Mouse (Mus musculus) myocyte (in vitro differentiated cells): ENCODE data around the gene Hsd17b1. TPM values are rescaled to one million over a fixed set of nuclear protein-coding genes. Genes with fewer than 3 reads are reported as not detected.
A peak's percentile ranks its signal among the peaks of the same experiment; 100 is the strongest.

ENCODE experiments used
- H3K27me3 ChIP-seq: one replicate; pipeline ENCODE4 v1.6.1; 2011; ENCODE audit not compliant: control insufficient read depth, insufficient read depth, insufficient read length
- H3K36me3 ChIP-seq: one replicate; pipeline ENCODE4 v1.6.1; 2011; ENCODE audit not compliant: control insufficient read depth, insufficient read depth
- H3K4me2 ChIP-seq: one replicate; pipeline ENCODE4 v1.6.1; 2011; ENCODE audit warnings: low read depth, control low read depth
- H3K4me3 ChIP-seq: one replicate; pipeline ENCODE4 v1.5.1; 2011; ENCODE audit warnings: mild to moderate bottlenecking, control low read depth, moderate library complexity
- H3K79me2 ChIP-seq: one replicate; pipeline ENCODE4 v1.6.1; 2011; ENCODE audit not compliant: control insufficient read depth, insufficient read depth
- H3ac ChIP-seq: one replicate; pipeline ENCODE4 v1.6.1; 2011; ENCODE audit not compliant: control insufficient read depth, insufficient read length
- CEBPB ChIP-seq: IDR thresholded peaks from 2 replicates; pipeline ENCODE4 v1.6.1; 2011; ENCODE audit warnings: mild to moderate bottlenecking, moderate library complexity; ENCODE audit not compliant: poor library complexity, insufficient read depth, severe bottlenecking
- E2F4 ChIP-seq: IDR thresholded peaks from one replicate; pipeline ENCODE4 v1.6.1; 2011; ENCODE audit warnings: mild to moderate bottlenecking, control low read depth, moderate library complexity; ENCODE audit not compliant: insufficient read depth
- MAX ChIP-seq: IDR thresholded peaks from one replicate; pipeline ENCODE4 v1.6.1; 2011; ENCODE audit warnings: low read depth, mild to moderate bottlenecking, control low read depth
- MYOD1 ChIP-seq, 3 experiments: IDR thresholded peaks; one replicate each; pipeline ENCODE4 v1.6.1; 2011; ENCODE audit warnings: control low read depth in 2 of 3, low read depth in 2 of 3, mild to moderate bottlenecking in 2 of 3, moderate library complexity in 1 of 3; ENCODE audit not compliant: insufficient read length in 2 of 3, control insufficient read depth in 1 of 3
- MYOG ChIP-seq, 3 experiments: IDR thresholded peaks; one replicate each; pipeline ENCODE4 v1.6.1; 2011; ENCODE audit warnings: control low read depth in 2 of 3, low read depth in 2 of 3, mild to moderate bottlenecking in 2 of 3; ENCODE audit not compliant: insufficient read length in 2 of 3, control insufficient read depth in 1 of 3, insufficient read depth in 1 of 3
- POLR2A ChIP-seq: IDR thresholded peaks from one replicate; pipeline ENCODE4 v1.6.1; 2011; ENCODE audit warnings: low read depth, mild to moderate bottlenecking, control low read depth, moderate library complexity; ENCODE audit not compliant: insufficient read length
- POLR2AphosphoS2 ChIP-seq: IDR thresholded peaks from one replicate; pipeline ENCODE4 v1.6.1; 2011; ENCODE audit warnings: low read depth, control low read depth; ENCODE audit not compliant: insufficient read length
- REST ChIP-seq: IDR thresholded peaks from one replicate; pipeline ENCODE4 v1.6.1; 2011; ENCODE audit warnings: mild to moderate bottlenecking, control low read depth, moderate library complexity; ENCODE audit not compliant: insufficient read depth, insufficient read length
- SRF ChIP-seq: IDR thresholded peaks from one replicate; pipeline ENCODE4 v1.6.1; 2011; ENCODE audit warnings: low read depth; ENCODE audit not compliant: control insufficient read depth, insufficient read length
- TCF12 ChIP-seq: IDR thresholded peaks from one replicate; pipeline ENCODE4 v1.6.1; 2011; ENCODE audit warnings: mild to moderate bottlenecking, control low read depth; ENCODE audit not compliant: poor library complexity, insufficient read depth, severe bottlenecking
- TCF3 ChIP-seq: IDR thresholded peaks from one replicate; pipeline ENCODE4 v1.6.1; 2011; ENCODE audit warnings: low read depth, control low read depth; ENCODE audit not compliant: insufficient read length
- USF1 ChIP-seq: IDR thresholded peaks from one replicate; pipeline ENCODE4 v1.6.1; 2011; ENCODE audit warnings: low read depth, mild to moderate bottlenecking, control low read depth, moderate library complexity
- polyA plus RNA-seq: library from polyadenylated mRNA; unstranded; fragments of >200 nt; fragmentation: generic; extraction: Trizol; gene quantifications from one replicate; pipeline ENCODE4 v1.2.1, GENCODE M21; 2012; ENCODE audit warnings: missing spikeins

The Hsd17b1 gene
- polyA plus RNA-seq, 1 experiment = 0.49 TPM

- Histone ChIP-seq H3ac (no peak overlapping the region), H3K27me3 (no peaks in the 10 kb centered on the region), H3K79me2 (peaks cover 20% of the 10 kb centered on the region), H3K4me3 (peak overlapping the region; percentile 97), H3K4me2 (peak overlapping the region; percentile 96), H3K36me3 (peaks cover 7% of the 10 kb centered on the region)
- TF ChIP-seq MYOG (IDR thresholded peaks at IDR 0.05; ENCODE audit: control insufficient read depth in 1 of 3, insufficient read depth in 1 of 3, insufficient read length in 2 of 3, low read depth in 2 of 3) = no peak
- TF ChIP-seq TCF3 = no peak
- no peak for TF ChIP-seq USF1
- TF ChIP-seq TCF12 = no peak
- no peak for TF ChIP-seq CEBPB
These were observed 6.0 kb downstream of the Hsd17b1 start for GRCm38 (mm10) chr11:101084246-101084645.

DNA sequence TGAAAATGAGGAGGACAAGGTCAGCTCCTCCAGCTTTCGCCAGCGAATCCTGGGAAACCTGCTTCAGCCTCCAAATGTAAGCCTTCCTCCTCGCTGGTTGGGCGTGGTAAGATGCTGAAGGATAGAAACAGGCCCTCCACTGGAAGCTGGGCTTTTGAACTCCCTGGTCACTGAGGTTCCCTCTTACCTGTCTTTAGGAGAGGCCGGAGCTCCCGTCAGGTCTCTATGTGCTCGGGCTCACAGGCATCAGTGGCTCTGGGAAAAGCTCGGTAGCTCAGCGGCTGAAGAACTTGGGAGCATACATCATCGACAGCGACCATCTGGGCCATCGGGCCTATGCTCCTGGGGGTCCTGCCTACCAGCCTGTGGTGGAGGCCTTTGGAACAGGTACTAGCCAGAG lies 6.6 kb downstream of the Hsd17b1 start:
- Histone ChIP-seq H3K79me2 (peaks cover 20% of the 10 kb centered on the region), H3K4me2 (no peak overlapping the region), H3K36me3 (peaks cover 10% of the 10 kb centered on the region), H3ac (no peak overlapping the region), H3K27me3 (no peaks in the 10 kb centered on the region), H3K4me3 (no peak overlapping the region)
- TF ChIP-seq MAX (no peak), SRF (no peak), MYOG (IDR thresholded peaks at IDR 0.05; ENCODE audit: control insufficient read depth in 1 of 3, insufficient read depth in 1 of 3, insufficient read length in 2 of 3, low read depth in 2 of 3) (no peak), TCF3 (no peak), POLR2AphosphoS2 (no peak), CEBPB (no peak), TCF12 (no peak), REST (no peak), USF1 (no peak), POLR2A (no peak), E2F4 (no peak), MYOD1 (IDR thresholded peaks at IDR 0.05; ENCODE audit: control insufficient read depth in 1 of 3, insufficient read length in 2 of 3, low read depth in 2 of 3) (no peak)

GRCm38 (mm10) chr11:101085617-101086322 lies 7.6 kb downstream of the Hsd17b1 start:
- Histone ChIP-seq H3K4me2 (peak overlapping the region; percentile 94), H3K79me2 (peaks cover 20% of the 10 kb centered on the region), H3K27me3 (no peaks in the 10 kb centered on the region), H3ac (no peak overlapping the region), H3K4me3 (peak overlapping the region; percentile 68), H3K36me3 (peaks cover 18% of the 10 kb centered on the region)
- TF ChIP-seq USF1 = no peak
- no peak for TF ChIP-seq MAX
- TF ChIP-seq TCF3 = no peak
- TF ChIP-seq MYOG (IDR thresholded peaks at IDR 0.05; ENCODE audit: control insufficient read depth in 1 of 3, insufficient read depth in 1 of 3, insufficient read length in 2 of 3, low read depth in 2 of 3) = no peak
- no peak for TF ChIP-seq MYOD1 (IDR thresholded peaks at IDR 0.05; ENCODE audit: control insufficient read depth in 1 of 3, insufficient read length in 2 of 3, low read depth in 2 of 3)
- no peak for TF ChIP-seq TCF12
- no peak for TF ChIP-seq E2F4
- TF ChIP-seq POLR2AphosphoS2 = no peak
- no peak for TF ChIP-seq SRF
- no peak for TF ChIP-seq POLR2A
- TF ChIP-seq CEBPB = no peak
- no peak for TF ChIP-seq REST

DNA sequence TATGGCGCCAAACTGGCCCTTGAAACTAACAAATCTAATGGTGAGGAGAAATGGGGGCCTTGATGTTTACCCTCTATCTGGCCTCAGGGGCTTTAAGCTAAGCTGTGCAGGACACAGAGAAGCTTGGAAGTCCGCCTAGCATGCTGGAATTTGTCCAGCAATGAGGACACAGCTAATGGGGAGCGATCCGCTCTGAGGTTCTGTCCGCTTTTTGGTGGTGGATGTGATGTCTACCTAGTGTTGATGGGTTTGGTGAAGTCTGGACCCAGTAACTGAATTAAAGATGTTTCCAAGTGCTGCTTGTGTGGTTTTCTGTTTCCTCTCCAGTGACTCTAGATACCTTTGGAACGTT lies 8.1 kb downstream of the Hsd17b1 start:
- H3K4me2 ChIP-seq = peak overlapping the region; percentile 94
- H3K4me3 ChIP-seq = peak overlapping the region; percentile 68
- no peaks in the 10 kb centered on the region for H3K27me3 ChIP-seq
- H3K36me3 ChIP-seq = peaks cover 21% of the 10 kb centered on the region
- TF ChIP-seq CEBPB (no peak), POLR2A (no peak), SRF (no peak), MYOG (IDR thresholded peaks at IDR 0.05; ENCODE audit: control insufficient read depth in 1 of 3, insufficient read depth in 1 of 3, insufficient read length in 2 of 3, low read depth in 2 of 3) (no peak), E2F4 (no peak), TCF12 (no peak), MYOD1 (IDR thresholded peaks at IDR 0.05; ENCODE audit: control insufficient read depth in 1 of 3, insufficient read length in 2 of 3, low read depth in 2 of 3) (no peak), REST (no peak), USF1 (no peak), TCF3 (no peak), MAX (no peak), POLR2AphosphoS2 (no peak)
- no peak overlapping the region for H3ac ChIP-seq
- H3K79me2 ChIP-seq = peaks cover 20% of the 10 kb centered on the region
